Mouse (Mus musculus) kidney, postnatal 0 days (tissue): Measurements from ENCODE around the gene Shb. TPM values are rescaled to one million over a fixed set of nuclear protein-coding genes. Genes with fewer than 3 reads are reported as not detected.

ENCODE experiments used
- ATAC-seq: fragments of 200-750 bp; cut with Nextera tagmentation; replicated peaks from 2 replicates; pipeline ENCODE4 v1.8.0; 2017; ENCODE audit warnings: low read depth, moderate number of reproducible peaks, moderate TSS enrichment, moderate library complexity; ENCODE audit not compliant: low FRiP score
- DNase-seq: peaks from one replicate; pipeline ENCODE4 v3.0.0-alpha.2; 2016; ENCODE audit warnings: low spot score
- H3K27ac ChIP-seq: fragments of 300-500 bp; sonication (generic); 2 replicates; pipeline ENCODE4 v1.5.1; 2014; ENCODE audit warnings: mild to moderate bottlenecking
- H3K27me3 ChIP-seq: fragments of 300-500 bp; sonication (generic); 2 replicates; pipeline ENCODE4 v1.6.1; 2014; ENCODE audit warnings: low read length, mixed read lengths; ENCODE audit not compliant: insufficient read depth
- H3K36me3 ChIP-seq: fragments of 300-500 bp; sonication (generic); 2 replicates; pipeline ENCODE4 v1.6.1; 2014; ENCODE audit warnings: low read length, mixed read lengths; ENCODE audit not compliant: insufficient read depth
- H3K4me1 ChIP-seq: fragments of 300-500 bp; sonication (generic); replicated peaks from 2 replicates; pipeline ENCODE4 v1.6.1; 2014; ENCODE audit warnings: antibody characterized with exemption, low read length, mixed read lengths; ENCODE audit not compliant: insufficient read depth
- H3K4me2 ChIP-seq: fragments of 300-500 bp; sonication (generic); 2 replicates; pipeline ENCODE4 v1.6.1; 2014; ENCODE audit warnings: mild to moderate bottlenecking, low read length, moderate library complexity, mixed read lengths
- H3K4me3 ChIP-seq: fragments of 300-500 bp; sonication (generic); replicated peaks from 2 replicates; pipeline ENCODE4 v1.5.1; 2014; ENCODE audit warnings: low read depth, low read length
- H3K9ac ChIP-seq: fragments of 300-500 bp; sonication (generic); 2 replicates; pipeline ENCODE4 v1.6.1; 2014; ENCODE audit warnings: low read depth, low read length
- H3K9me3 ChIP-seq: fragments of 300-500 bp; sonication (generic); replicated peaks from 2 replicates; pipeline ENCODE4 v1.6.1; 2016; ENCODE audit warnings: low read length, inconsistent platforms, mixed read lengths
- CTCF ChIP-seq: IDR thresholded peaks from 2 replicates; pipeline ENCODE4 v1.5.1; 2016; ENCODE audit warnings: antibody characterized with exemption, low read depth, mild to moderate bottlenecking, moderate library complexity
- WGBS: fragments of 180-500 bp; shearing (Covaris S2); extraction: QIAGEN DNeasy Blood & Tissue Kit; methylation state at CpG from one replicate; pipeline ENCODE4 v1.1.7; 2014; 5-methylcytosine and 5-hydroxymethylcytosine counted together
- polyA plus RNA-seq: library from polyadenylated mRNA; unstranded; fragments of >200 nt; fragmentation: Nextera tagmentation; extraction: Ambion mirVana; gene quantifications from 2 replicates; pipeline ENCODE4 v1.2.1, GENCODE M21; 2015

The Shb gene
- polyA plus RNA-seq, 1 experiment from 2014 or later = 6.6 TPM

GRCm38 (mm10) chr4:45491685-45492601 is 40.3 kb downstream of the Shb start:
- WGBS = 41% methylated on average over 16 of the region's 16 CpGs
- DNase-seq (no peak), ATAC-seq (no peak)
- no peak for TF ChIP-seq CTCF
- Histone ChIP-seq H3K27me3 (no peaks in the 10 kb centered on the region), H3K36me3 (peaks cover 2% of the 10 kb centered on the region; the same call in 1 of the 2 replicates), H3K9ac (no peak overlapping the region), H3K4me1 (peaks cover 70% of the 10 kb centered on the region), H3K9me3 (no peaks in the 10 kb centered on the region), H3K4me2 (no peak overlapping the region), H3K4me3 (no peak overlapping the region), H3K27ac (peak overlapping the region; percentile 77)

- H3K36me3 ChIP-seq = peaks cover 5% of the 10 kb centered on the region; the same call in 1 of the 2 replicates
- no peaks in the 10 kb centered on the region for H3K27me3 ChIP-seq
- ATAC-seq = no peak
- DNase-seq = no peak
- H3K9me3 ChIP-seq = no peaks in the 10 kb centered on the region
- 30% methylated on average over 6 of the region's 6 CpGs for WGBS
- no peak for TF ChIP-seq CTCF
- H3K4me3 ChIP-seq = no peak overlapping the region
- peaks cover 70% of the 10 kb centered on the region for H3K4me1 ChIP-seq
- no peak overlapping the region for H3K9ac ChIP-seq
- no peak overlapping the region for H3K4me2 ChIP-seq
- peak overlapping the region; percentile 88 for H3K27ac ChIP-seq
Measured at GRCm38 (mm10) chr4:45491119-45491679, 41.1 kb downstream of the Shb start.

DNA sequence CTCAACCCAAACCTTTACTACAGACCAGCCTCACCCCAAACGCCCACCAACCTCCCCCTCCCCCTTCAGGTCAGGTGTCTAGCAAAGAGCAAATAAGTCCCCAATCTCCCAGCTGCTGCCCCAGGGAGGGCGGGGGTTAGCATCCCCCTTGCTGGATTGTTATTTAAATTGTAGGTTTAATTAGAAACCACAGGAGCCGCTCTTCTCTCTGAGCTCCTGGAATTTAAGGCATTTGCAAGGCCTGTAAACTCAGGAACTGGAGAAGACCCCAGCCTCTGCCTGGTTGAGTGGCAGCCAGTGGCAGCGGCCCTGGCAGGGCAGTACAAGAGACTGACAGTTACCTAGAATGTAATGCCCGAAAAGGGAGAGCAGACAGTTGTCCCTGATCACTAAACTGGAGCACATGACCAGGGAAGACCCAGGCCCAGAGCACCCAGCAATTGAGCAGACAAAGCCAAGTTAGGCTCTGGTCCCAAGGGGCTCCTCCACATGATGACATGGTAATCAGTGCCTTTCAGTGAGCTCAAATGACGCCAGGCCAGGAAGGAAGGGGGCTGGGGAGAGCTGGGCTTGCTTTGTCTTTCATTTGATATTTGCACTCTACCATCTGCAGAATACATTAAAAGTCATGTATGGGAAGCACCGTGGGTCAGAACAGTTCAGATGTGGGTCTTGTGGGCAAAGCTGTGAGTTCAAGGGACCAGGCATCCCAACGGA is 42.1 kb downstream of the Shb start:
- Histone ChIP-seq H3K9me3 (no peaks in the 10 kb centered on the region), H3K4me2 (peak overlapping the region; percentile 32), H3K27ac (peak overlapping the region; percentile 88), H3K4me3 (no peak overlapping the region), H3K36me3 (peaks cover 5% of the 10 kb centered on the region; the same call in 1 of the 2 replicates), H3K9ac (no peak overlapping the region; the same call in 1 of the 2 replicates), H3K27me3 (no peaks in the 10 kb centered on the region), H3K4me1 (peaks cover 69% of the 10 kb centered on the region)
- DNase-seq = peak; percentile 71
- TF ChIP-seq CTCF = no peak
- ATAC-seq = no peak
- WGBS = 19% methylated on average over 8 of the region's 8 CpGs

- H3K4me2 ChIP-seq = peak overlapping the region; percentile 32
- H3K36me3 ChIP-seq = peaks cover 5% of the 10 kb centered on the region; the same call in 1 of the 2 replicates
- no peak overlapping the region; the same call in 1 of the 2 replicates for H3K9ac ChIP-seq
- H3K27me3 ChIP-seq = no peaks in the 10 kb centered on the region
- peak overlapping the region; percentile 88 for H3K27ac ChIP-seq
- H3K4me3 ChIP-seq = no peak overlapping the region
- DNase-seq (peak; percentile 88), ATAC-seq (peak; percentile 61; the same call in 1 of the 2 replicates)
- WGBS = 23% methylated on average over 18 of the region's 18 CpGs
- no peaks in the 10 kb centered on the region for H3K9me3 ChIP-seq
- no peak for TF ChIP-seq CTCF
- peaks cover 63% of the 10 kb centered on the region for H3K4me1 ChIP-seq
Measured at GRCm38 (mm10) chr4:45489141-45490035, 42.9 kb downstream of the Shb start.

DNA sequence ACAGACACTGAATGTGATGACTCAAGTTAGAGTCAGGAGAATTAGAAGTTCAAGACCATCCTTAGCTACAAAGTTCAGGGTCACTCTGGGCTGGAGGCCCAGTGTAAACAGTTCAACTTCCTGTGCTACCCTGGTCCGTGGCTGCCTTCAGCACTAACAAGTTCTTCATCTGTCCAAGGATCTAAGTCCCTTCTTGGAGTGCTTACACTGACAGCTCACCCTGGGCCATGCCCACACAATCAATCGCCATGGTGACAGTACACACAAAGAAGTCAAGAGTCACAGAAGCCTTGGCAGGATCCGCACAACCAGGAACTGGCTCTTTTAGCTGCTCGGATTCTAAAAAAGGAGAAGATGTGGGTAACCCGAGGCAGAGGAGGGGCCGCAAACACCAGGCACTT is 44.6 kb downstream of the Shb start:
- DNase-seq = peak; percentile 56
- Histone ChIP-seq H3K4me3 (no peak overlapping the region), H3K27me3 (no peaks in the 10 kb centered on the region), H3K4me2 (no peak overlapping the region), H3K9ac (no peak overlapping the region), H3K9me3 (no peaks in the 10 kb centered on the region), H3K36me3 (peaks cover 5% of the 10 kb centered on the region; the same call in 1 of the 2 replicates), H3K27ac (no peak overlapping the region), H3K4me1 (peaks cover 45% of the 10 kb centered on the region)
- peak; percentile 52 for ATAC-seq
- WGBS = 35% methylated on average over 6 of the region's 6 CpGs
- TF ChIP-seq CTCF = no peak
